8 mouse cellular contexts compared by ENCODE assay signal in genomic region chr7:127614511-127614890, GRCm38 (mm10). TPM values are rescaled to one million over a fixed set of nuclear protein-coding genes. Genes with fewer than 3 reads are reported as not detected.
DNase-seq lines count a peak whose midpoint lies in the region; ATAC-seq and TF ChIP-seq lines count a peak whose summit lies in the region.

No protein-coding gene starts in this region.

- H3K9ac ChIP-seq in neural tube, embryonic 11.5 days (ENCODE audit: low read length) = peak overlapping the region; percentile 88
- peak overlapping the region; percentile 99 for H3K9ac ChIP-seq in intestine, embryonic 16.5 days (ENCODE audit: low read depth, low read length)
- peak overlapping the region; percentile 96 for H3K9ac ChIP-seq in liver, postnatal 0 days (replicated peaks)

- peak overlapping the region; percentile 71 for H3K4me2 ChIP-seq in neural tube, embryonic 11.5 days (ENCODE audit: low read depth)
- H3K4me2 ChIP-seq in intestine, embryonic 16.5 days (ENCODE audit: low read depth, low read length) = peak overlapping the region; percentile 72
- peak overlapping the region; percentile 78 for H3K4me2 ChIP-seq in liver, postnatal 0 days (ENCODE audit: low read depth, low read length)

- H3K4me1 ChIP-seq in neural tube, embryonic 11.5 days (ENCODE audit: control insufficient read depth, insufficient read depth, low read length) = peaks cover 2% of the 10 kb centered on the region; the same call in 1 of the 2 replicates
- H3K4me1 ChIP-seq in intestine, embryonic 16.5 days (ENCODE audit: control insufficient read depth, insufficient read depth, low read length) = peaks cover 6% of the 10 kb centered on the region
- peaks cover 10% of the 10 kb centered on the region for H3K4me1 ChIP-seq in liver, postnatal 0 days (ENCODE audit: insufficient read depth)
- peaks cover 20% of the 10 kb centered on the region for H3K4me1 ChIP-seq in olfactory bulb, adult 2 months (ENCODE audit: control insufficient read depth, insufficient read depth, low read length)

- peak overlapping the region; percentile 85 for H3K4me3 ChIP-seq in neural tube, embryonic 11.5 days (ENCODE audit: low read depth, low read length)
- H3K4me3 ChIP-seq in gastrocnemius, adult 2 months = peak overlapping the region; percentile 77
- peak overlapping the region; percentile 100 for H3K4me3 ChIP-seq in intestine, embryonic 16.5 days (ENCODE audit: low read length)
- H3K4me3 ChIP-seq in liver, postnatal 0 days (ENCODE audit: low read depth, low read length) = peak overlapping the region; percentile 97
- H3K4me3 ChIP-seq in olfactory bulb, adult 2 months (ENCODE audit: insufficient read depth, low read depth, low read length) = peak overlapping the region; percentile 95

- TF ChIP-seq EP300 in liver, postnatal 0 days (IDR thresholded peaks at IDR 0.05; ENCODE audit: low read depth) = no peak

- WGBS in neural tube, embryonic 11.5 days = 0% methylated on average over 28 of the region's 44 CpGs
- under 1% methylated on average over 33 of the region's 44 CpGs for WGBS in intestine, embryonic 16.5 days
- 0% methylated on average over 24 of the region's 44 CpGs for WGBS in liver, postnatal 0 days (ENCODE audit: insufficient replicate concordance)
- WGBS in olfactory bulb, adult 2 months = under 1% methylated on average over 44 of the region's 44 CpGs

- peaks cover 28% of the 10 kb centered on the region for H3K36me3 ChIP-seq in neural tube, embryonic 11.5 days (ENCODE audit: control insufficient read depth, insufficient read depth, low read length)
- H3K36me3 ChIP-seq in intestine, embryonic 16.5 days (ENCODE audit: control insufficient read depth, insufficient read depth, low read length) = peaks cover 29% of the 10 kb centered on the region
- H3K36me3 ChIP-seq in liver, postnatal 0 days (replicated peaks; ENCODE audit: insufficient read depth, low read length) = peaks cover 19% of the 10 kb centered on the region

- TF ChIP-seq CTCF in gastrocnemius, adult 2 months (IDR thresholded peaks at IDR 0.05) = no peak
- no peak for TF ChIP-seq CTCF in liver, postnatal 0 days (IDR thresholded peaks at IDR 0.05; ENCODE audit: low read depth)
- TF ChIP-seq CTCF in olfactory bulb, adult 2 months (IDR thresholded peaks at IDR 0.05; ENCODE audit: insufficient read depth, low read depth, low read length) = no peak

- intact Hi-C loops in gastrocnemius, adult 2 months (cut with DNase I) = loop anchor here (1.0 kb wide), 1 partner anchor 23 kb away; no protein-coding TSS in a partner anchor

- H3K27me3 ChIP-seq in neural tube, embryonic 11.5 days (ENCODE audit: control insufficient read depth, insufficient read depth, low read length) = no peaks in the 10 kb centered on the region
- H3K27me3 ChIP-seq in intestine, embryonic 16.5 days (replicated peaks; ENCODE audit: control insufficient read depth, insufficient read depth, low read length) = no peaks in the 10 kb centered on the region
- H3K27me3 ChIP-seq in liver, postnatal 0 days (ENCODE audit: insufficient read depth, low read length) = no peaks in the 10 kb centered on the region

- DNase-seq in neural tube, embryonic 11.5 days (ENCODE audit: low spot score) = peak; percentile 54
- no peak for DNase-seq in neural tube, embryonic 10.5 days (ENCODE audit: extremely low spot score, low spot score)
- DNase-seq in adrenal gland, postnatal 4 days (ENCODE audit: low spot score in 2 of 2) = peak; percentile 40 to 43
- DNase-seq in gastrocnemius, adult 2 months = peak; percentile 74
- DNase-seq in liver, postnatal 0 days = peak; percentile 70
- no peak for DNase-seq in right cerebral cortex, postnatal 36 days (ENCODE audit: low spot score in 2 of 2)

- no peaks in the 10 kb centered on the region for H3K9me3 ChIP-seq in neural tube, embryonic 11.5 days (ENCODE audit: control insufficient read depth, low read length)
- H3K9me3 ChIP-seq in intestine, embryonic 16.5 days (ENCODE audit: control insufficient read depth, low read length) = no peaks in the 10 kb centered on the region
- no peaks in the 10 kb centered on the region for H3K9me3 ChIP-seq in liver, postnatal 0 days (ENCODE audit: low read length)

- peak; percentile 11; the same call in 1 of the 2 replicates for ATAC-seq in neural tube, embryonic 11.5 days (ENCODE audit: insufficient read depth, low FRiP score, low TSS enrichment)
- ATAC-seq in intestine, embryonic 16.5 days = peak; percentile 78
- ATAC-seq in liver, postnatal 0 days = peak; percentile 75

- no peak for TF ChIP-seq POLR2A in olfactory bulb, adult 2 months (IDR thresholded peaks at IDR 0.05; ENCODE audit: insufficient read depth, low read depth, low read length)

- peak overlapping the region; percentile 71 for H3K27ac ChIP-seq in neural tube, embryonic 11.5 days (ENCODE audit: low read depth, low read length)
- peak overlapping the region; percentile 91 for H3K27ac ChIP-seq in gastrocnemius, adult 2 months
- peak overlapping the region; percentile 85 for H3K27ac ChIP-seq in intestine, embryonic 16.5 days (ENCODE audit: low read length)
- peak overlapping the region; percentile 96 for H3K27ac ChIP-seq in liver, postnatal 0 days (ENCODE audit: low read depth)
- no peak overlapping the region for H3K27ac ChIP-seq in olfactory bulb, adult 2 months (ENCODE audit: insufficient read depth, low read depth, low read length)

RNA-seq across cellular contexts. Expression of gene Zfp629, which starts 1.1 kb away (rescaled TPM):
- 34.5 and 37.9 TPM in 2 replicates for polyA plus RNA-seq in neural tube, embryonic 11.5 days (2014; fragmentation: Nextera tagmentation; extraction: Ambion mirVana)
- total RNA-seq in adrenal gland, postnatal 4 days (2021) = 10 to 100 TPM; 29.4 to 31.6 TPM
- 1 to 10 TPM; 9.3 TPM for total RNA-seq in gastrocnemius, adult 2 months (2021)
- 7.9 and 8.5 TPM in 2 replicates for polyA plus RNA-seq in intestine, embryonic 16.5 days (2015; fragmentation: Nextera tagmentation; extraction: Ambion mirVana)
- polyA plus RNA-seq in liver, postnatal 0 days (2015; fragmentation: Nextera tagmentation; extraction: Ambion mirVana) = 1.8 and 2.0 TPM in 2 replicates
- polyA plus RNA-seq in olfactory bulb, adult 2 months (2012; ENCODE audit: insufficient read depth, insufficient read length, low replicate concordance, missing spikeins) = not detected in 2 replicates

RNA-seq across cellular contexts. Expression of gene Rnf40, which starts 25.9 kb away (rescaled TPM):
- polyA plus RNA-seq in neural tube, embryonic 11.5 days (2014; fragmentation: Nextera tagmentation; extraction: Ambion mirVana) = 45.3 and 50.9 TPM in 2 replicates
- total RNA-seq in adrenal gland, postnatal 4 days (2021) = 10 to 100 TPM; 85.1 to 89.5 TPM
- 10 to 100 TPM; 33.3 to 34.6 TPM for total RNA-seq in gastrocnemius, adult 2 months (2021)
- 34.3 and 35.2 TPM in 2 replicates for polyA plus RNA-seq in intestine, embryonic 16.5 days (2015; fragmentation: Nextera tagmentation; extraction: Ambion mirVana)
- polyA plus RNA-seq in liver, postnatal 0 days (2015; fragmentation: Nextera tagmentation; extraction: Ambion mirVana) = 10.3 and 12.4 TPM in 2 replicates
- 81.5 TPM in 1 of 2 replicates, not detected in the other for polyA plus RNA-seq in olfactory bulb, adult 2 months (2012; ENCODE audit: insufficient read depth, insufficient read length, low replicate concordance, missing spikeins)

RNA-seq across cellular contexts. Expression of gene Ccdc189, which starts 26.1 kb away (rescaled TPM):
- polyA plus RNA-seq in neural tube, embryonic 11.5 days (2014; fragmentation: Nextera tagmentation; extraction: Ambion mirVana) = 12.2 and 12.8 TPM in 2 replicates
- total RNA-seq in adrenal gland, postnatal 4 days (2021) = 10 to 100 TPM; 11.9 to 13.5 TPM
- total RNA-seq in gastrocnemius, adult 2 months (2021) = 1 to 10 TPM; 1.7 to 2.4 TPM
- polyA plus RNA-seq in intestine, embryonic 16.5 days (2015; fragmentation: Nextera tagmentation; extraction: Ambion mirVana) = 4.8 and 5.2 TPM in 2 replicates
- 4.4 and 4.7 TPM in 2 replicates for polyA plus RNA-seq in liver, postnatal 0 days (2015; fragmentation: Nextera tagmentation; extraction: Ambion mirVana)
- polyA plus RNA-seq in olfactory bulb, adult 2 months (2012; ENCODE audit: insufficient read depth, insufficient read length, low replicate concordance, missing spikeins) = not detected in 2 replicates

RNA-seq across cellular contexts. Expression of gene Phkg2, which starts 41.4 kb away (rescaled TPM):
- 45.1 and 55.1 TPM in 2 replicates for polyA plus RNA-seq in neural tube, embryonic 11.5 days (2014; fragmentation: Nextera tagmentation; extraction: Ambion mirVana)
- total RNA-seq in adrenal gland, postnatal 4 days (2021) = 10 to 100 TPM; 49.3 to 60.9 TPM
- 10 to 100 TPM in 1 of 2 experiments, 1 to 10 TPM in 1; 8.3 to 10.8 TPM for total RNA-seq in gastrocnemius, adult 2 months (2021)
- polyA plus RNA-seq in intestine, embryonic 16.5 days (2015; fragmentation: Nextera tagmentation; extraction: Ambion mirVana) = 35.7 and 37.7 TPM in 2 replicates
- polyA plus RNA-seq in liver, postnatal 0 days (2015; fragmentation: Nextera tagmentation; extraction: Ambion mirVana) = 14.5 and 17.0 TPM in 2 replicates
- polyA plus RNA-seq in olfactory bulb, adult 2 months (2012; ENCODE audit: insufficient read depth, insufficient read length, low replicate concordance, missing spikeins) = not detected in 2 replicates

RNA-seq across cellular contexts. Expression of gene Tmem265, which starts 53.3 kb away (rescaled TPM):
- 6.9 and 9.2 TPM in 2 replicates for polyA plus RNA-seq in neural tube, embryonic 11.5 days (2014; fragmentation: Nextera tagmentation; extraction: Ambion mirVana)
- not detected for total RNA-seq in adrenal gland, postnatal 4 days (2021)
- not detected for total RNA-seq in gastrocnemius, adult 2 months (2021)
- polyA plus RNA-seq in intestine, embryonic 16.5 days (2015; fragmentation: Nextera tagmentation; extraction: Ambion mirVana) = 5.1 and 7.7 TPM in 2 replicates
- 3.3 and 3.5 TPM in 2 replicates for polyA plus RNA-seq in liver, postnatal 0 days (2015; fragmentation: Nextera tagmentation; extraction: Ambion mirVana)
- polyA plus RNA-seq in olfactory bulb, adult 2 months (2012; ENCODE audit: insufficient read depth, insufficient read length, low replicate concordance, missing spikeins) = not detected in 2 replicates

Comparison
In these comparisons a context has a peak if more than half of its experiments do, and no peak if none do; other contexts are left out.
1. DNase-seq: peak in neural tube, embryonic 11.5 days (single experiment), adrenal gland, postnatal 4 days (2 of 2), gastrocnemius, adult 2 months (single experiment) and liver, postnatal 0 days (single experiment); none in neural tube, embryonic 10.5 days (single experiment) and right cerebral cortex, postnatal 36 days (0 of 2).
2. ATAC-seq: peak in every context shown above with its lines; median percentile 78 in intestine, embryonic 16.5 days; 75 in liver, postnatal 0 days; 11 in neural tube, embryonic 11.5 days.
3. Peak in every context shown above with its lines, with median percentiles within 50 percentile points of each other: H3K4me2 ChIP-seq, H3K4me3 ChIP-seq and H3K9ac ChIP-seq.